Mouse (Mus musculus): ENCODE data around the gene Gtf2ird2.

DNA sequence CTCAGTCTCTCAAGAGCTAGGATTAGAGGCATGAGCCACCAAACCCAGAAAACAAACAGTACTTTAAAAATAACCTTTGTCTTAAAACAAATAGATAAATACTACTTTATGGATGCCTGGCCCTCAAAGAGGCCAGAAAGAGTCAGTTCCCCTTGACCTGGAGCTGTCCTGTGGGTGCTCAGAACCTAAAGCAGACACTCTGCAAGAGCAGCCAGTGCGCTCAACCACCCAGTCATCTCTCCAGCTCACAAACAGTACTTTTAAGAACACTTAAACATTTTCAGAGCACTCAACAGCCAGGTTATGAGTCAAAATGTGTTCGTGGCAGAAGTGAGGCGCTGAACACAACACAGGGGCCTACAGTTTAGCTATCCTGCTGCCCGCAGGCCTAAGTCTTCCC is 67.3 kb downstream of the Gtf2ird2 start:
- no peak for TF ChIP-seq CTCF (IDR thresholded peaks at IDR 0.05; ENCODE audit: borderline replicate concordance, insufficient read depth, low read depth, low read length)
- no peak for TF ChIP-seq POLR2A (IDR thresholded peaks at IDR 0.05; ENCODE audit: borderline replicate concordance, insufficient read depth, low read length)
